Mouse (Mus musculus): ENCODE data around the gene Ulk4.

DNA sequence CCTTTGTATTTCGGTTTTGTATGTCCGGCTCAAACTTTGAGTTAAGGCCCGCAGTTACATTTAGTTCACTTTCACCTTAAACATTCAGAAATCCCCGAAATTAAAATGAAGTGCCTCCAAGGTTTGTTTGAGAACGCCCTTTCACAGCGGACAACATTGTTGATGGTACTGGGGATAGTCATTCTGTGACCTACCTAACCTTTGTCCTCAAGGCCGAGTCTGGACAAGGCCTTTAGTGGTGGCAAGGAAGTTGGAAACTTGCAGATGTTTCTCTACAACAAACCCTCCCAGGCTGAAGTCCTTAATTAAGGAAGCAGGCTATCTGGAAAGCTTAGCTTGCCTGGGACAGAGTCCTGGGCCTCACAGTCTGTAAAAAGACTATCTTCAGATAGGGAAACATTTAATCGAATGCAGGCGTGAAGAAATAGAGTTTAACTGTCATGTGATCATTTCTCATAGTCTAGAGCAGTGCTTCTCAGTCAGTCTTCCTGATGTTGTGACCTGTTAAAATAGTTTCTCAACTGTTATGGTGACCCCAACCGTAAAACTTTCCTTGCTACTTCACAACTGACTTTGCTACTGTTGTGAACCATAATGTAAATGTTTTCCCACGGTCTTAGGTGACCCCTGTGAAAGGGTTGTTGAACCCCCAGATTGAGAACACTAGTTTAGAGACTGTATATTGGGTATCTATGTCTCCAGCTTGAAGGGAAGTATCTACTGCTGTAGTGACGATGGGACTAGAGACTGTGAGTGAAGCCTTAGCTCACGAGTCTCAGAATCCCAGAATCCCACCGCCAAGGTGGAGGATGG, 342.0 kb downstream of the Ulk4 start:
- TF ChIP-seq GATA1 (IDR thresholded peaks at IDR 0.05; ENCODE audit: borderline replicate concordance, low read length) (no peak), FLI1 (IDR thresholded peaks at IDR 0.05; ENCODE audit: low read length) (no peak)

All from megakaryocyte, embryonic 14.5 days (primary cell).